Mouse (Mus musculus): ENCODE measurements around the gene Ipo5.

The Ipo5 gene

GRCm38 (mm10) chr14:120910733-120911324 is at the start of gene Ipo5:
Gene Ipo5 (plus strand): TSS chr14:120911224.
- peak; percentile 82 to 92 for DNase-seq (ENCODE audit: low spot score in 2 of 2)

DNA sequence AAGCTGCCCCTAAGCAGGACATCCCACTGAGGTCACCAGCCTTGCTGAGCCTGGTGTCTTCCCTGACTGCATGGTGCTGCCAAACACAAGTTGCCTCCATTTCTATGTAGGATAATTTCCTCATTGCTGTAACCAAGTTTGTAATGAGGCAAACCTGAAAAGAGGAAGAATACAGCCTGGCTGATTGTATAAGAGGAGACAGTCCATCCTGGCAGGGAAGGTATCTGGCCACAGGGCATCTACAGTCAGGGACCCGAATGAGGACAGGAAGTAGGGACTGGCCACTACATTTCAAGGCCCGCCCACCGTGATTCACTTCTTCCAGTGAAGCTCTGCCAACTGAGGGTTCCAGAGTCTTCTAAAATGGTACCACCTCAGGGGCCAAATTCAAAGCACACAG is 47.8 kb upstream of the Ipo5 start:
- DNase-seq (ENCODE audit: low spot score in 2 of 2) = no peak

DNA sequence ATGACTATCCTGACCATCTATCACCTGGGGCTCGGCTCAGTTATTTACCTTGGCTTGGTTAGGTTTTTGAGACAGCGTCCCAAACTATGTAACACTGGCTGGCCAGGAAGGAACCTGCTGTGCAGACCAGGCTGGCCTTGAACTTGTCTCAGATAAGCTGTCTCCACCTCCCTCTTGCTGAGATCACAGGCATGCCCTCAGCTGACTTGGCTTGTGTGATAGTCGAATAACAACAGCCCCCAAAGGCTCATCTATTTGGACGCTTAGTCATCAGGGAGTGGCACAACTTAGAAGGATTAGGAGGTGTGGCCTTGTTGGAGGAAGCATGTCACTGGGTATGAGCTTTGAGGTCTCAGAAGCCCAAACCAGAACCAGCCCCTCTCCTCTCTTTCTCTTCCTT is 46.1 kb upstream of the Ipo5 start:
- DNase-seq (ENCODE audit: low spot score in 2 of 2) = no peak

DNA sequence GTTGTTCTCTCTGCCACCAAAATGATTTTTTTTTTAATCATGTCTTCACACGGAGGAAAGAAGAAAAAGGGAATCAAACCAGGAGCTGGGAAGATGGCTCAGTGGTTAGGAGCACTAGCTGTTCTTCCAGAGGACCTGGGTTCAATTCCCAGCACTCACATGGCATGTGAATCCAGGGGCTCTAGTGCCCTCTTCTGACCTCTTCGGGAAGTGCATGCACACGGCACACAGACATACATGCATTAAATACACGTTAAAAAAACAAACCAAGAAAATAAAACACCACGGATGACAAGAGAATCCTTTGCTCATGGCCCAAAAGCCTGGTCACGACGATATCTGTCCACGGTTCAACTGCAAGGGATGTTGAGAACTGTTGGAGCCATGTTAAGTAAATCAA is 44.5 kb upstream of the Ipo5 start:
- DNase-seq (ENCODE audit: low spot score in 2 of 2) = no peak

GRCm38 (mm10) chr14:120867121-120867520 is 43.9 kb upstream of the Ipo5 start:
- DNase-seq (ENCODE audit: low spot score in 2 of 2) = peak in 1 of 2 experiments; percentile 14

- peak in 1 of 2 experiments; percentile 21 for DNase-seq (ENCODE audit: low spot score in 2 of 2)
Observed at GRCm38 (mm10) chr14:120868494-120868893, 42.5 kb upstream of the Ipo5 start.

DNA sequence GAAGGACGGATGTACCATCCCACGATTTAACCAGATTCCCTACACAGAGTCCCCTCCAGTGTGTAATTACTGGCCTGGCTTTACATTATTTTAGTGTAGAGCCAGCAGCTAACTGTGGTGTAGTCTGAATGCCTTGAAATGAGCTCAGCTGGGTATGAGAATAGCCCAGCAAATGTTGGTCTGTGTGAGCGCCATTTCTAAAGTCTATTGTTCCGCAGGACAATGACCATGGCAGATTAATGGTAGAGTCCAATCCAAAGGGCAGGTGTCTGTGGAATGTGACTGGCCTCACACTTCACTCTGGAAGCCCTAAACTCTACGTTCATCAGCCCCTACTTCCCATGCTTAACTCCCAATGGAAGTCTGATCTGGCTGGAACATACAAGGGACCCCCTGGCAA is 40.3 kb upstream of the Ipo5 start:
- DNase-seq (ENCODE audit: low spot score in 2 of 2) = no peak

- no peak for DNase-seq (ENCODE audit: low spot score in 2 of 2)
Observed at GRCm38 (mm10) chr14:120874397-120874796, 36.6 kb upstream of the Ipo5 start.

- peak in 1 of 2 experiments; percentile 41 for DNase-seq (ENCODE audit: low spot score in 2 of 2)
Observed at GRCm38 (mm10) chr14:120875144-120875543, 35.9 kb upstream of the Ipo5 start.

- no peak for DNase-seq (ENCODE audit: low spot score in 2 of 2)
Observed at GRCm38 (mm10) chr14:120875811-120876388, 35.1 kb upstream of the Ipo5 start.

DNA sequence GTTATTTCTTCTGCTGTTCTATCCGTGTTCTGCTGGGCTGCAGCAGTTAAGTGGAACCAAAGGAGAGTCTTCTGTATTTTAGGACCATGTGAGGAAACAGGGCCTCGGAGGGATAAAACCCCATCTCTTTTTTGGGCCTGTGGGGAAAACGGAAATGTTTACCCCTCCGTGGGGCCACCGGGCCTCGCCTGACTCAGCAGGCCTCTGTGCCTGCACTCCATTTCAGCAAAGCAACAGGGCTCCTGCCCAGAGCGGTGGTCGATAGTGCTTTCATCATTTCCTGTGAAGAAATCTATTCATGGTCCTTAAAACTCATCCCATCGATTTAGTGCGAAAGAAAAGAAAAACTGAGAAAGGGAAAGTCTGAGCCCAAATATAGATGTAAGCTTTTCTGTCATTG is 33.9 kb upstream of the Ipo5 start:
- no peak for DNase-seq (ENCODE audit: low spot score in 2 of 2)

DNA sequence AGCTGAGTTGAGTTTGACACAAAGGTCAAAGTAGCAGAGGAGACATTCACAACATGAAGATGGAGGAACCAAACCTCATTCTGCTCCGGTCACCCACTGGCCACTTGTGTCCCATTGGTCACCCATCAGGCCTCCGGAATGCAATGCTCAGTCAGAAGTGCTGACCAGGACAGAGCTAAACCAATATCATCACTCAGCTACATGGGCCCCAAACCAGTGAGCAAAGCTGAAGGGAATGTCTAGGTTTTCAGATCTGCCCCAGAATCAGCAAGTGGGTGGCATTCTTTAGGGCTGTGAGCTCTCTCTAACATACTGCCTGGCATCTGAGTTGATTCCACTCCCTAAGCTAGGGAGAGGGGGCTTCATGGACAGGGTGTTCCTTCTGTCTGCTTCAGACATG is 32.0 kb upstream of the Ipo5 start:
- no peak for DNase-seq (ENCODE audit: low spot score in 2 of 2)

- DNase-seq (ENCODE audit: low spot score in 2 of 2) = no peak
Observed at GRCm38 (mm10) chr14:120880601-120881000, 30.4 kb upstream of the Ipo5 start.

GRCm38 (mm10) chr14:120881054-120881453 is 30.0 kb upstream of the Ipo5 start:
- no peak for DNase-seq (ENCODE audit: low spot score in 2 of 2)

GRCm38 (mm10) chr14:120888681-120889080 is 22.3 kb upstream of the Ipo5 start:
- DNase-seq (ENCODE audit: low spot score in 2 of 2) = no peak

GRCm38 (mm10) chr14:120892369-120892768 is 18.7 kb upstream of the Ipo5 start:
- peak in 1 of 2 experiments; percentile 36 for DNase-seq (ENCODE audit: low spot score in 2 of 2)

GRCm38 (mm10) chr14:120896613-120897012 is 14.4 kb upstream of the Ipo5 start:
- DNase-seq (ENCODE audit: low spot score in 2 of 2) = no peak

DNA sequence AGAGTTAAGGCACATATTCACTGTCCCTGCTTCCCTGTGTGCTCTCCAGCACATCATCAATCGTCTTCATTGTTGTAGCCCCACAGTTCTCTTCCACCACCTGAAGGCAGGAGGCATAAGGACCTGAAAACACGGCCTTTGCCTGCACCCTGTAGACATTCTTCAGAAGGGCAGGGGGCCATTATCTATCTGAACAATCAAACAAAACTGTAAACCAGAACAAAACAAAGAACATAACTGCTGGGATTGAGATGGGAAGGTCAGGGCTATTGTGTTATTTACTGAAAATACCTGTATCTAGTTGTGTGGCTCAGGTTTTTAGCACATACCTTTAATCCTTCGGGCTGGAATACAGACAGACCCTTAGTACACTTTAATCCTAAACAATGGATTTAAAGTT is 12.1 kb upstream of the Ipo5 start:
- DNase-seq (ENCODE audit: low spot score in 2 of 2) = no peak

GRCm38 (mm10) chr14:120909396-120909795 is 1.6 kb upstream of the Ipo5 start:
- DNase-seq (ENCODE audit: low spot score in 2 of 2) = no peak

- DNase-seq (ENCODE audit: low spot score in 2 of 2) = peak in 1 of 2 experiments; percentile 17
Observed at GRCm38 (mm10) chr14:120910320-120910719, 704 bp upstream of the Ipo5 start.

GRCm38 (mm10) chr14:120911388-120911901 is 421 bp downstream of the Ipo5 start:
- no peak for DNase-seq (ENCODE audit: low spot score in 2 of 2)

DNA sequence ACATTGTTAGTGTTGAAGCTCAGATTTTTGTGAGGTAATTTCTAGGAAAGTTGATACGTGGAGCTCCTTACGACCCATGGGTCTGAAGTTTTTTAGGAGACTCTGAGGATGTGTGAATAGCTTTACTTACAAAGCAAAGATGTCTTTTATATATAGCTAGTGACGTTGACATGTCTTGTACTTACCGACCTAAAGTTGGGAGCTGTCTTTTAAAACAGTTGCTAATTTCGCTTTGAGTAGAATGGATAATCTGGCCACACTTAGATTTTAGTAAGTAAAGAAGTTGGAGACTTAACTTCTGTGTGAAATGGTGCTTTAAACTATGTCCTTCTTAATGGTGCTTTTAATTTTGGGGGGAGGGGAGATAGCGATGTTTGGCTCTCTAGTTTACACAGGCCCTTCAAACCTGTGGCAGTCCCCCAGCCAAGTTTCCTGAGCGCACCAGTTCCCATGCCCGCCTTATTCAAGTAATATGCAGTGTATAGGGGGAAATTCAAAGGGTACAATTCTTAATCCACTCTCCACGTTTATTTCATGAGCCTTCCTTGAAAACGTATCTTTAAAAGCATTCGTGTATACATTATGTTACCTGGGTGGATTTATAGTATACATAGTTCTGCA is 1.2 kb downstream of the Ipo5 start:
- DNase-seq (ENCODE audit: low spot score in 2 of 2) = no peak

DNA sequence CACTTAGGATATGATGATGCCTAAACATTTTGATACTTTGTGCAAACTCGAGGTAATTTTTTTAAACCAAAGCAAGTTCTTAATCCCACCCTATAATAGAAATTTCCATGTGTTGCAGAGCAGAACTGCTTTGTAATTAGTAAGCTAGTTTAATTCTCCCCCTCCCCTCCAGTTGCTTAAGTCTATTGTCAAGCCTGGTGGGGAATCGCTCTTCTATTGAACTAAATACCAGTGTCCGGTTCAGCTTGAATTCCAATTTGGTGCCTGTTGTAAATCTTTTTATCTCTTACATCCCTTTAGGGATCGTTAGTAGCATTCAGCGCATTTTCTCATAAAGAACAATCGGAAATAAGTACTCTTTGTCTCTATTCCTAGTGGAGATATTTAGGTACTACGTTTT is 1.9 kb downstream of the Ipo5 start:
- no peak for DNase-seq (ENCODE audit: low spot score in 2 of 2)
